Mouse (Mus musculus) spleen, adult 2 months (tissue): ENCODE measurements at regions not wholly inside any gene's neighbourhood (a gene's known extent, or its start where the extent isn't known, plus 50 kb on each side); places are given as distances from the start of the nearest gene placed in this dataset.

Experiments
- DNase-seq, 2 experiments: peaks; one replicate each; pipeline versions ENCODE4 v3.0.0 to v3.0.0-alpha.2; 2012 to 2021; ENCODE audit warnings: low spot score in 2 of 2, low read depth in 1 of 2
- H3K27ac ChIP-seq: fragments of 200-500 bp; 2 replicates; pipeline ENCODE4 v1.5.1; 2012; ENCODE audit warnings: low read length, inconsistent platforms; ENCODE audit not compliant: insufficient read depth
- H3K27me3 ChIP-seq: fragments of 200-500 bp; 2 replicates; pipeline ENCODE4 v1.6.1; 2012; ENCODE audit warnings: mild to moderate bottlenecking, moderate library complexity, low read length, inconsistent platforms; ENCODE audit not compliant: control insufficient read depth, insufficient read depth
- H3K36me3 ChIP-seq: fragments of 200-500 bp; 2 replicates; pipeline ENCODE4 v1.6.1; 2012; ENCODE audit warnings: mild to moderate bottlenecking, low read length, inconsistent platforms; ENCODE audit not compliant: control insufficient read depth, insufficient read depth
- H3K4me1 ChIP-seq: fragments of 200-500 bp; 2 replicates; pipeline ENCODE4 v1.6.1; 2011; ENCODE audit warnings: inconsistent platforms; ENCODE audit not compliant: control insufficient read depth, insufficient read depth, insufficient read length
- H3K4me3 ChIP-seq: fragments of 200-500 bp; 2 replicates; pipeline ENCODE4 v1.5.1; 2011; ENCODE audit warnings: mild to moderate bottlenecking, inconsistent platforms; ENCODE audit not compliant: insufficient read depth, insufficient read length; ENCODE audit errors: extremely low read depth
- CTCF ChIP-seq: fragments of 200-500 bp; IDR thresholded peaks from 2 replicates; pipeline ENCODE4 v1.5.1; 2011; ENCODE audit warnings: mild to moderate bottlenecking, inconsistent platforms; ENCODE audit not compliant: insufficient read depth, insufficient read length, insufficient replicate concordance; ENCODE audit errors: extremely low read depth
- POLR2A ChIP-seq: fragments of 200-500 bp; IDR thresholded peaks from 2 replicates; pipeline ENCODE4 v1.6.1; 2011; ENCODE audit warnings: low read depth, low read length, inconsistent platforms
- WGBS: fragments of 180-500 bp; shearing (Covaris S2); methylation state at CpG from one replicate; pipeline ENCODE4 v1.1.7; 2018; 5-methylcytosine and 5-hydroxymethylcytosine counted together

- H3K27ac ChIP-seq, result no peak overlapping the region
- no peaks in the 10 kb centered on the region for H3K36me3 ChIP-seq
- no peaks in the 10 kb centered on the region for H3K27me3 ChIP-seq
- peaks cover 2% of the 10 kb centered on the region; the same call in 1 of the 2 replicates for H3K4me1 ChIP-seq
- WGBS, result 55% methylated on average over 8 of the region's 8 CpGs
- H3K4me3 ChIP-seq, result no peak overlapping the region
- no peak for DNase-seq
- TF ChIP-seq CTCF (no peak), POLR2A (no peak)
Observed at GRCm38 (mm10) chr13:28738160-28739100, 215.1 kb downstream of the Sox4 start.

GRCm38 (mm10) chr13:28732475-28732874, 221.0 kb downstream of the Sox4 start:
- no peak for DNase-seq
- Histone ChIP-seq H3K27me3 (no peaks in the 10 kb centered on the region), H3K4me1 (peaks cover 2% of the 10 kb centered on the region; the same call in 1 of the 2 replicates), H3K27ac (no peak overlapping the region), H3K36me3 (no peaks in the 10 kb centered on the region), H3K4me3 (no peak overlapping the region)
- TF ChIP-seq CTCF, result no peak
- TF ChIP-seq POLR2A, result no peak
- 89% methylated on average over 1 of the region's 1 CpGs for WGBS

- Histone ChIP-seq H3K4me3 (no peak overlapping the region), H3K27me3 (no peaks in the 10 kb centered on the region), H3K36me3 (no peaks in the 10 kb centered on the region), H3K4me1 (peaks cover 2% of the 10 kb centered on the region; the same call in 1 of the 2 replicates), H3K27ac (no peak overlapping the region)
- DNase-seq, result no peak
- WGBS, result 91% methylated on average over 3 of the region's 3 CpGs
- TF ChIP-seq POLR2A (no peak), CTCF (no peak)
Observed at GRCm38 (mm10) chr13:28732036-28732435, 221.5 kb downstream of the Sox4 start.

- Histone ChIP-seq H3K4me1 (no peaks in the 10 kb centered on the region), H3K4me3 (no peak overlapping the region), H3K27ac (no peak overlapping the region), H3K36me3 (no peaks in the 10 kb centered on the region), H3K27me3 (no peaks in the 10 kb centered on the region)
- no peak for DNase-seq
- TF ChIP-seq POLR2A (no peak), CTCF (no peak)
- WGBS, result 70% methylated on average over 8 of the region's 8 CpGs
Observed at GRCm38 (mm10) chr13:28730059-28730580, 223.4 kb downstream of the Sox4 start.

GRCm38 (mm10) chr13:28728768-28729167, 224.7 kb downstream of the Sox4 start:
- TF ChIP-seq POLR2A (no peak), CTCF (no peak)
- Histone ChIP-seq H3K36me3 (no peaks in the 10 kb centered on the region), H3K4me1 (no peaks in the 10 kb centered on the region), H3K27ac (no peak overlapping the region), H3K27me3 (no peaks in the 10 kb centered on the region), H3K4me3 (no peak overlapping the region)
- DNase-seq, result no peak
- 82% methylated on average over 5 of the region's 5 CpGs for WGBS

- DNase-seq, result no peak
- Histone ChIP-seq H3K4me1 (no peaks in the 10 kb centered on the region), H3K4me3 (no peak overlapping the region), H3K27ac (no peak overlapping the region), H3K36me3 (no peaks in the 10 kb centered on the region), H3K27me3 (no peaks in the 10 kb centered on the region)
- 62% methylated on average over 3 of the region's 3 CpGs for WGBS
- TF ChIP-seq POLR2A, result no peak
- TF ChIP-seq CTCF, result no peak
Observed at GRCm38 (mm10) chr13:28724300-28724699, 229.2 kb downstream of the Sox4 start.

- no peaks in the 10 kb centered on the region for H3K27me3 ChIP-seq
- H3K27ac ChIP-seq, result no peak overlapping the region
- 91% methylated on average over 2 of the region's 2 CpGs for WGBS
- H3K4me3 ChIP-seq, result no peak overlapping the region
- H3K4me1 ChIP-seq, result no peaks in the 10 kb centered on the region
- H3K36me3 ChIP-seq, result no peaks in the 10 kb centered on the region
- no peak for DNase-seq
- TF ChIP-seq POLR2A, result no peak
- no peak for TF ChIP-seq CTCF
Observed at GRCm38 (mm10) chr13:28722074-28722473, 231.4 kb downstream of the Sox4 start.
